Mouse (Mus musculus) liver, postnatal 0 days (tissue): ENCODE measurements at regions not wholly inside any gene's neighbourhood (a gene's known extent, or its start where the extent isn't known, plus 50 kb on each side); places are given as distances from the start of the nearest gene placed in this dataset.

Experiments
- CTCF ChIP-seq: sonication (generic); IDR thresholded peaks from 2 replicates; pipeline ENCODE4 v1.5.1; 2016; ENCODE audit warnings: antibody characterized with exemption, low read depth
- EP300 ChIP-seq: IDR thresholded peaks from 2 replicates; pipeline ENCODE4 v1.6.1; 2016; ENCODE audit warnings: antibody characterized with exemption, low read depth, mild to moderate bottlenecking

DNA sequence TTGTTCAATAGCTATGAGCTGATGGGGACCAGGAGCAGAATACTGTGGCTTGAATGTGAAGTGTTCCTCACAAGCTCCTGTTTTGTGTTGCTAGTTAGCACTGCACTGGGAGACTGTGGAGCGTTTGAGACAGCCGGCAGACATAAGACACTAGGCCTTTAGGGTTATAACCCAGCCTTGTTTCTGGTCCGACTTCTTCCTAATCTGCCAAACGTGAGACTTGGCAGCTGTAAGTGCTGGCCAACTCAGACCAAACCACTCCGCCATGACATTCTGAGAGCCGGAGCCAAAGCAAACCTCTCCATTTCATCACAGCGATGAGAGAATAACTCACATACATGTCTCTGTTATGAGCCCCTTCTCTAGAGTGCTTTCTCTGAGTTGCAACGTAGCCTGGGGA lies 375.2 kb downstream of the Rps24 start:
- TF ChIP-seq CTCF (no peak), EP300 (no peak)
